15 mouse cellular contexts compared by ENCODE assay signal in the genomic region with DNA sequence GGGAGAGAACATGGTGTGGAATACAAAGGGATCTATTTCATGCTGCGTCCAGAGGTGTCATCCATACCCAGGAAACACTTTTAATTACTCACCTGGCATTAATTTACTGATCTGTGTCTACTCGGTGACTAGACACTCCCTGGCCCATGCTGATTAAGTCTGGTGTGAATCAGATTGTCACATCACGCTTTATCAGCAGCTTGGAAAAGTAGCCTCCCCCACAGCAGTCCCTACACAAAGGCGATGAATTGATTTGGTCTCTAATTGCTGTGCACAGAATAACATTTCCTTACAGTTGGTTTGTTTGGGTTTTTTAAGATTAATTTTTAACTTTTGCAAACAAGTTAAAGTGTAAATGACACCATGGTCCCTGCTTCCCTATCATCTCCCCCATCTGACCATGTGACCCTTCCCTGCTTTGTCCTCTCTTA.
DNase-seq lines count a peak whose midpoint lies in the region; ATAC-seq and TF ChIP-seq lines count a peak whose summit lies in the region.
"Had no signal": no experiment of that assay in that cellular context is flagged by ENCODE, and none has a peak within 500 bp of the region (broad histone marks: within the 10 kb centered on the region; RNA-seq: fewer than 3 reads in every experiment).

No protein-coding gene starts in this region.

- 35% methylated on average over 4 of the region's 4 CpGs for WGBS in embryonic facial prominence, embryonic 10.5 days
- WGBS in hindbrain, embryonic 13.5 days, result 6% methylated on average over 4 of the region's 4 CpGs
- 8% methylated on average over 4 of the region's 4 CpGs for WGBS in midbrain, postnatal 0 days

- ATAC-seq in hindbrain, embryonic 13.5 days (ENCODE audit: low FRiP score), result peak; percentile 23; the same call in 1 of the 2 replicates
- no peak for ATAC-seq in midbrain, postnatal 0 days (ENCODE audit: low FRiP score)
- ATAC-seq: inflammation-experienced regulatory T-cells, adult 6 months had no signal

- peak overlapping the region; percentile 30; the same call in 1 of the 2 replicates for H3K4me2 ChIP-seq in hindbrain, embryonic 13.5 days
- no peak overlapping the region for H3K4me2 ChIP-seq in midbrain, postnatal 0 days (ENCODE audit: low read depth, low read length, poor library complexity, severe bottlenecking)
- H3K4me2 ChIP-seq: heart, embryonic 12.5 days had no signal

- no peaks in the 10 kb centered on the region; a peak in 1 of 4 replicates for H3K27me3 ChIP-seq in MEL (ENCODE audit: control insufficient read depth in 1 of 2, insufficient read depth in 2 of 2, low read length in 2 of 2)
- H3K27me3 ChIP-seq in embryonic facial prominence, embryonic 10.5 days (replicated peaks; ENCODE audit: low read depth, poor library complexity, severe bottlenecking), result no peaks in the 10 kb centered on the region
- H3K27me3 ChIP-seq in hindbrain, embryonic 13.5 days, result no peaks in the 10 kb centered on the region
- no peaks in the 10 kb centered on the region for H3K27me3 ChIP-seq in midbrain, postnatal 0 days (ENCODE audit: insufficient read depth, low read length)
- H3K27me3 ChIP-seq: heart, embryonic 12.5 days; megakaryocyte, embryonic 14.5 days; Patski had no signal

- no peak for DNase-seq in MEL (ENCODE audit: low read depth, low spot score)
- no peak for DNase-seq in embryonic facial prominence, embryonic 10.5 days (ENCODE audit: low spot score)
- no peak for DNase-seq in midbrain, postnatal 0 days (ENCODE audit: low spot score)
- no peak for DNase-seq in frontal cortex, postnatal 36 days (ENCODE audit: low spot score in 2 of 2)
- DNase-seq in gastrocnemius, postnatal 25 days, result no peak
- no peak for DNase-seq in gastrocnemius, adult 18-20 months (ENCODE audit: low spot score)
- no peak for DNase-seq in layer of hippocampus, postnatal 36 days
- DNase-seq: adrenal gland, postnatal 10 days; cerebellum, adult 11 months; left cerebral cortex, postnatal 4 days had no signal

- TF ChIP-seq CTCF in MEL (IDR thresholded peaks at IDR 0.05 in 2 of 3, conservative IDR thresholded peaks at IDR 0.05 in 1 of 3; ENCODE audit: control insufficient read depth in 1 of 3, insufficient read depth in 1 of 3, low read depth in 2 of 3, low read length in 3 of 3, poor library complexity in 1 of 3, severe bottlenecking in 1 of 3), result no peak
- no peak for TF ChIP-seq CTCF in midbrain, postnatal 0 days (IDR thresholded peaks at IDR 0.05)

- no peak for TF ChIP-seq EP300 in MEL (IDR thresholded peaks at IDR 0.05; ENCODE audit: low read depth in 1 of 2, low read length in 2 of 2)

- peaks cover 0 to 9% of the 10 kb centered on the region in 2 experiments; a peak in 2 of 4 replicates for H3K4me1 ChIP-seq in MEL (ENCODE audit: control insufficient read depth in 1 of 2, insufficient read depth in 2 of 2, low read length in 2 of 2)
- peaks cover 42% of the 10 kb centered on the region for H3K4me1 ChIP-seq in embryonic facial prominence, embryonic 10.5 days
- peaks cover 42% of the 10 kb centered on the region for H3K4me1 ChIP-seq in hindbrain, embryonic 13.5 days (replicated peaks)
- H3K4me1 ChIP-seq in midbrain, postnatal 0 days (ENCODE audit: insufficient read depth, low read length), result peaks cover 10% of the 10 kb centered on the region; the same call in 1 of the 2 replicates
- H3K4me1 ChIP-seq: megakaryocyte, embryonic 14.5 days had no signal

- no peak overlapping the region for H3K4me3 ChIP-seq in MEL (ENCODE audit: control insufficient read depth in 1 of 2, insufficient read depth in 1 of 2, low read depth in 2 of 2, low read length in 2 of 2)
- H3K4me3 ChIP-seq in embryonic facial prominence, embryonic 10.5 days, result no peak overlapping the region
- H3K4me3 ChIP-seq in hindbrain, embryonic 13.5 days, result no peak overlapping the region
- H3K4me3 ChIP-seq in midbrain, postnatal 0 days (ENCODE audit: low read depth, low read length), result no peak overlapping the region
- H3K4me3 ChIP-seq: heart, embryonic 12.5 days; megakaryocyte, embryonic 14.5 days had no signal

- no peak for TF ChIP-seq RAD21 in MEL (IDR thresholded peaks at IDR 0.05; ENCODE audit: low read depth, low read length)

- no peak overlapping the region for H3K27ac ChIP-seq in MEL (ENCODE audit: control insufficient read depth, low read depth, low read length)
- peak overlapping the region; percentile 76 for H3K27ac ChIP-seq in embryonic facial prominence, embryonic 10.5 days (replicated peaks)
- H3K27ac ChIP-seq in hindbrain, embryonic 13.5 days, result peak overlapping the region; percentile 93
- peak overlapping the region; percentile 79 for H3K27ac ChIP-seq in midbrain, postnatal 0 days (ENCODE audit: low read depth, low read length)

- no peak overlapping the region for H3K9ac ChIP-seq in MEL (ENCODE audit: control insufficient read depth, low read depth, low read length, poor library complexity, severe bottlenecking)
- H3K9ac ChIP-seq in hindbrain, embryonic 13.5 days, result peak overlapping the region; percentile 46; the same call in 1 of the 2 replicates
- H3K9ac ChIP-seq in midbrain, postnatal 0 days (replicated peaks; ENCODE audit: low read length, poor library complexity, severe bottlenecking), result no peak overlapping the region
- H3K9ac ChIP-seq: heart, embryonic 12.5 days had no signal

- H3K79me2 ChIP-seq in MEL (ENCODE audit: control insufficient read depth, insufficient read depth, low read length, poor library complexity), result no peaks in the 10 kb centered on the region

- TF ChIP-seq POLR2A in MEL (IDR thresholded peaks at IDR 0.05; ENCODE audit: control insufficient read depth in 1 of 2, insufficient read depth in 1 of 2, low read depth in 1 of 2, low read length in 2 of 2, poor library complexity in 1 of 2), result no peak

- peaks cover 0 to 15% of the 10 kb centered on the region in 2 experiments; a peak in 2 of 4 replicates for H3K36me3 ChIP-seq in MEL (ENCODE audit: control insufficient read depth in 1 of 2, insufficient read depth in 2 of 2, low read length in 2 of 2)
- no peaks in the 10 kb centered on the region for H3K36me3 ChIP-seq in embryonic facial prominence, embryonic 10.5 days (replicated peaks)
- H3K36me3 ChIP-seq in hindbrain, embryonic 13.5 days, result no peaks in the 10 kb centered on the region
- no peaks in the 10 kb centered on the region for H3K36me3 ChIP-seq in midbrain, postnatal 0 days (ENCODE audit: insufficient read depth, low read length)
- H3K36me3 ChIP-seq: heart, embryonic 12.5 days had no signal

- no peaks in the 10 kb centered on the region for H3K9me3 ChIP-seq in MEL (replicated peaks; ENCODE audit: insufficient read depth, low read length)
- no peaks in the 10 kb centered on the region for H3K9me3 ChIP-seq in embryonic facial prominence, embryonic 10.5 days
- no peaks in the 10 kb centered on the region for H3K9me3 ChIP-seq in hindbrain, embryonic 13.5 days
- no peaks in the 10 kb centered on the region for H3K9me3 ChIP-seq in midbrain, postnatal 0 days (ENCODE audit: low read length)
- H3K9me3 ChIP-seq: heart, embryonic 12.5 days; megakaryocyte, embryonic 14.5 days had no signal

TF ChIP-seq in MEL, 35 proteins besides CTCF, POLR2A, EP300 and RAD21:
- no peak for TF ChIP-seq MAX (IDR thresholded peaks at IDR 0.05; ENCODE audit: low read length)
- peak; percentile 28; the same call in 1 of the 2 replicates for TF ChIP-seq GATA1 (IDR thresholded peaks at IDR 0.05; ENCODE audit: low read depth, low read length)
